Mouse (Mus musculus) liver, postnatal 0 days (tissue): Measurements from ENCODE around the gene Lrrk2.

Experiments
- CTCF ChIP-seq: sonication (generic); IDR thresholded peaks from 2 replicates; pipeline ENCODE4 v1.5.1; 2016; ENCODE audit warnings: antibody characterized with exemption, low read depth
- EP300 ChIP-seq: IDR thresholded peaks from 2 replicates; pipeline ENCODE4 v1.6.1; 2016; ENCODE audit warnings: antibody characterized with exemption, low read depth, mild to moderate bottlenecking

GRCm38 (mm10) chr15:91700841-91701240 is 27.9 kb downstream of the Lrrk2 start:
- TF ChIP-seq CTCF (no peak), EP300 (no peak)
